Mouse (Mus musculus): ENCODE results near the gene Unc93a2.
"Not testable (repeated sequence)": the region's sequence is repeated elsewhere in the genome, so short reads cannot be mapped to it uniquely, and the experiment has no call there.

GRCm38 (mm10) chr17:7388958-7389356 lies 3.7 kb upstream of the Unc93a2 start:
- not testable (repeated sequence) for TF ChIP-seq CTCF (conservative IDR thresholded peaks at IDR 0.05; ENCODE audit: low read length); POU5F1 (IDR thresholded peaks at IDR 0.05; ENCODE audit: borderline replicate concordance, low read length); NANOG (IDR thresholded peaks at IDR 0.05; ENCODE audit: borderline replicate concordance, low read length)
